Mouse (Mus musculus): ENCODE results near the gene Zfp385c. TPM values are rescaled to one million over a fixed set of nuclear protein-coding genes. Genes with fewer than 3 reads are reported as not detected.

Zfp385c gene
- polyA plus RNA-seq, 2 experiments: not detected

DNA sequence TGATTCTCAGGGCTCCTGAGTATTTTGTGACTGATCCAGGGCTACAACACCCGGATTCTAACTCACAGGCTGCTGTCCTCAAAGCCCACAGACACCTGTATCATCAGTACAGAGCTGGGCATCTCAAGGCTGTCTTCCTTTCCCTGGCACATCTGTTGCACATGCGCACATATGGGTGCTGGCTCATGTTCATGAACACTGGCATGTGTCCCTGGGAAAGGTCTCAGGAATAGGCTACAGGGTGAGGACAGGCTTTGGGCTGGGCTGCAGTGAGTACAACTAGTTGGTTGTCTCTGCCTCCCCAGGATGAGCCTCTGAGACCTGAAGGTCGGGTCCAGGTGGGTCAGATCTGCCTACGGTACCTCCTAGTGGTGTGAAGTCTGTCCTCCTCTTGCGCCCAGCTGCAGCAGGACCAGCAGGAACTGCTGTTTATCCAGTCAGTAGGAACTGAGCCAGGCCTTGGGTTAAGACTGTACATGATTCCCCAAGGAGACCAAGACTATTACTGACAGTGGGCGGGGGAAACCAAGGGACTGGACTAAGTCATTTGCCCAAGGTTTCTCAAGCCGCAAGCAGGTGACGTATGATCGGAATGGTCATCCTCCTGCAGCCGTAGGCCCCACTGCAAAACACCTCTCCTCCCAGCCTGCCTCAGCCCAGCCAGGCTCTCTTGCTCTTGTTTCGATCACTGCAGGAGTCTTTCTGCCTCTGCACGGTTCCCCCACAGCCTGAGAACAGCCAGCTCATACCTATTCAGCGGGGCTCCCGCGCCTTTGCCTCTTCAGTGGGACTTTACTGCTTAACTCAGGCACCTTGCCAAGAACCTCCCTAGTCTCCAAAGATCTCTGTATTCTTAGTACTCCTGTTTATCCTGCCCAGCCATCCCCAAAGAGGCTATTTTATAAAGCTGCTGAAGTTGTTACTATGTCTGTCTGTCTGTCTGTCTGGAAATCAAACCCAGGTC, 48.4 kb downstream of the Zfp385c start:
- no peaks in the 10 kb centered on the region for H3K4me1 ChIP-seq (replicated peaks; ENCODE audit: control insufficient read depth in 2 of 2, insufficient read depth in 2 of 2, low read length in 1 of 2)
- H3K4me2 ChIP-seq (ENCODE audit: low read depth): no peak overlapping the region
- peaks cover 17% of the 10 kb centered on the region for H3K27me3 ChIP-seq (ENCODE audit: control insufficient read depth, insufficient read depth, low read length)
- ATAC-seq (ENCODE audit: insufficient read depth): no peak
- no peak overlapping the region for H3K27ac ChIP-seq
- H3K36me3 ChIP-seq (replicated peaks; ENCODE audit: control insufficient read depth, insufficient read depth, low read depth): no peaks in the 10 kb centered on the region
- no peak overlapping the region for H3K4me3 ChIP-seq (ENCODE audit: insufficient read depth in 1 of 2, low read depth in 2 of 2, low read length in 2 of 2)
- WGBS (ENCODE audit: insufficient replicate concordance): 63% methylated on average over 15 of the region's 15 CpGs
- H3K9ac ChIP-seq (replicated peaks): no peak overlapping the region
- TF ChIP-seq CTCF (IDR thresholded peaks at IDR 0.05; ENCODE audit: low read depth) (no peak), EP300 (IDR thresholded peaks at IDR 0.05; ENCODE audit: low read depth) (no peak)
- H3K9me3 ChIP-seq (ENCODE audit: control insufficient read depth, low read length): no peaks in the 10 kb centered on the region
- DNase-seq (ENCODE audit: low read depth in 3 of 3, low spot score in 3 of 3): no peak

DNA sequence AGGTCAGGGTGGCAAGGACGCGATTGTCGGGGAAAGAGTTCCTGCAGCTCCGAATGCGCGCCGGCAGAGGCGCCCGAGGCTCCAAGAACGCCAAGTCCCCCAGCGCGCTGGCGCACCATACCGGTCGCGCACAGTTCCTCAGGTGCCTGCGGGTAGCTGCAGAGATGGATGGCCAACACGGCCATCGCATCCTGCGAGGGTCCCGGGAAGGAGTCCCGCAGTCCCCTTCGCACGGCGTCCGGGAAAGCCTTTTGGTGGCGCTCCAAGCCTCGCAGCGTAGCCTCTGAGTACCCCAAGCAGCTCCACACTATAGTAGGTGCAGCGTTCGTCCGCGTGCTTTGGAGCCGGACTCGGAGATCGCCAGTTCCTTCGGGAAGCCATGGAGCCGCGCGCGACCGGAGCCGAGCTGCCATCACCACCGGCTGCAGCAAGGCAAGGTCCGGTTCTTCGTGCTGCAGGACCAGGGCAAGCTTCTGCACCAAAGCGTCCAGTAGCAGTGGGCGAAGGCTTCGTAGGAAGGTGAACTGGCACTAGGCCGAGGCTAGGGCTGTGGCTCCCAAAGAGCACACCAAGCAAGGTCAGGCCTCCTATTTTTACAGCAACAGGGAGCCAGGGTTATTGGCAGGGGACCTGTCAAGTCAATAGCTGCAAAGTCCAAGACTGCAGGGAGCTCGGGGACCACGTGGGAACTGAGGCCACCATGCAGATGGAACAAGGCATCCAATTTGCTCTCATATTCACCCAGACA, 51.9 kb downstream of the Zfp385c start:
- 8% methylated on average over 52 of the region's 52 CpGs for WGBS (ENCODE audit: insufficient replicate concordance)
- Histone ChIP-seq H3K9ac (replicated peaks) (no peak overlapping the region), H3K27me3 (ENCODE audit: control insufficient read depth, insufficient read depth, low read length) (peaks cover 17% of the 10 kb centered on the region), H3K27ac (no peak overlapping the region), H3K4me1 (replicated peaks; ENCODE audit: control insufficient read depth in 2 of 2, insufficient read depth in 2 of 2, low read length in 1 of 2) (no peaks in the 10 kb centered on the region), H3K9me3 (ENCODE audit: control insufficient read depth, low read length) (no peaks in the 10 kb centered on the region), H3K36me3 (replicated peaks; ENCODE audit: control insufficient read depth, insufficient read depth, low read depth) (no peaks in the 10 kb centered on the region), H3K4me2 (ENCODE audit: low read depth) (peak overlapping the region; percentile 47), H3K4me3 (ENCODE audit: insufficient read depth in 1 of 2, low read depth in 2 of 2, low read length in 2 of 2) (no peak overlapping the region)
- peak; percentile 54 for TF ChIP-seq CTCF (IDR thresholded peaks at IDR 0.05; ENCODE audit: low read depth)
- no peak for TF ChIP-seq EP300 (IDR thresholded peaks at IDR 0.05; ENCODE audit: low read depth)
- DNase-seq (ENCODE audit: low read depth in 3 of 3, low spot score in 3 of 3) (no peak), ATAC-seq (ENCODE audit: insufficient read depth) (no peak)

DNA sequence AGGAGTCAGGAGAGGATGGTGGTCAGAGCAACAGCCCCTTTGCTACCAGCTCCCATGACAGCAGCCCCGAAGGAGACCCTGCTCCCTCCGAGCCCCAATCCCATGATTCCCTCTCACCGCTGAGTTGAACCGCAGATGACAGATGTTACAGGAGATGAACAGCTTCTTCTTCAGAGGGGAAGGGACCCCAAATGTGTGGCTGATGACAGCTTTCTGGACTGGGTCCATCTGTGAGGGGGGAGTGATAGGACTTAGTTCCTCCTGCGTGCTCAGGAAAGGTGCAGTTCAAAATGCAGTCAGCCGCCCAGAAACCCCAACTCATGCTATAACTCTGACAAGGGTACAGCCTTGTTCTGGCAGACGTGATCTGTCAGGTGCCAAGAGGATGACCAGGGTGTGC, 57.7 kb downstream of the Zfp385c start:
- Histone ChIP-seq H3K27ac (no peak overlapping the region), H3K36me3 (replicated peaks; ENCODE audit: control insufficient read depth, insufficient read depth, low read depth) (no peaks in the 10 kb centered on the region), H3K9ac (replicated peaks) (no peak overlapping the region), H3K4me3 (ENCODE audit: insufficient read depth in 1 of 2, low read depth in 2 of 2, low read length in 2 of 2) (no peak overlapping the region), H3K4me1 (replicated peaks; ENCODE audit: control insufficient read depth in 2 of 2, insufficient read depth in 2 of 2, low read length in 1 of 2) (no peaks in the 10 kb centered on the region), H3K27me3 (ENCODE audit: control insufficient read depth, insufficient read depth, low read length) (peaks cover 3% of the 10 kb centered on the region), H3K4me2 (ENCODE audit: low read depth) (no peak overlapping the region), H3K9me3 (ENCODE audit: control insufficient read depth, low read length) (no peaks in the 10 kb centered on the region)
- WGBS (ENCODE audit: insufficient replicate concordance): 43% methylated on average over 7 of the region's 7 CpGs
- DNase-seq (ENCODE audit: low read depth in 3 of 3, low spot score in 3 of 3) (no peak), ATAC-seq (ENCODE audit: insufficient read depth) (no peak)
- TF ChIP-seq CTCF (IDR thresholded peaks at IDR 0.05; ENCODE audit: low read depth): no peak
- no peak for TF ChIP-seq EP300 (IDR thresholded peaks at IDR 0.05; ENCODE audit: low read depth)

GRCm38 (mm10) chr11:100628862-100629352, 63.3 kb downstream of the Zfp385c start:
- H3K36me3 ChIP-seq (replicated peaks; ENCODE audit: control insufficient read depth, insufficient read depth, low read depth): peaks cover 3% of the 10 kb centered on the region; the same call in 1 of the 2 replicates
- TF ChIP-seq CTCF (IDR thresholded peaks at IDR 0.05; ENCODE audit: low read depth) (no peak), EP300 (IDR thresholded peaks at IDR 0.05; ENCODE audit: low read depth) (no peak)
- peaks cover 1 to 14% of the 10 kb centered on the region in 2 experiments for H3K4me1 ChIP-seq (replicated peaks; ENCODE audit: control insufficient read depth in 2 of 2, insufficient read depth in 2 of 2, low read length in 1 of 2)
- no peak overlapping the region for H3K4me3 ChIP-seq (ENCODE audit: insufficient read depth in 1 of 2, low read depth in 2 of 2, low read length in 2 of 2)
- H3K9ac ChIP-seq (replicated peaks): no peak overlapping the region
- no peak overlapping the region for H3K4me2 ChIP-seq (ENCODE audit: low read depth)
- no peaks in the 10 kb centered on the region for H3K27me3 ChIP-seq (ENCODE audit: control insufficient read depth, insufficient read depth, low read length)
- H3K9me3 ChIP-seq (ENCODE audit: control insufficient read depth, low read length): no peaks in the 10 kb centered on the region
- ATAC-seq (ENCODE audit: insufficient read depth) (no peak), DNase-seq (ENCODE audit: low read depth in 3 of 3, low spot score in 3 of 3) (no peak)
- no peak overlapping the region for H3K27ac ChIP-seq
- 55% methylated on average over 13 of the region's 13 CpGs for WGBS (ENCODE audit: insufficient replicate concordance)

DNA sequence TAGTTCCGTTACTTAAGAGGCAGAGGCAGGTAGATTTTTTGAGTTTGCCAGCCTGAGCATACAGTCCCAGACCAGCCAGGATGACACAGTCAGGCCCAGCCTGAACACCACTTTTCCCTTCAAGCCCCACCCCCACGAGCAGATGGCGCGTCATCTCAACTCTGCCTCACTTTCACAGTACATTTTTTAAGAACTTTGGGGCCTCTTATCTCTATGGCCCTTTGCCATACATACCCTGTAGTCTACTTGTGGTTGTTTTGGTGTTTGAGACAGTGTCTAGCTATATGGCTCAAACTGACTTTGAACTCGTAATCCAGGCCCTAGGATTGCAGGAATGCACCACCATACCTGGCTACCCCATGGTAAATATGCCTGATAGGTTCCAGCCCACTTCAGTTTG, 64.2 kb downstream of the Zfp385c start:
- H3K4me1 ChIP-seq (replicated peaks; ENCODE audit: control insufficient read depth in 2 of 2, insufficient read depth in 2 of 2, low read length in 1 of 2): peaks cover 5 to 17% of the 10 kb centered on the region in 2 experiments
- 46% methylated on average over 5 of the region's 5 CpGs for WGBS (ENCODE audit: insufficient replicate concordance)
- no peak for ATAC-seq (ENCODE audit: insufficient read depth)

More for the DNA sequence above, 64.2 kb downstream of the Zfp385c start:
- Histone ChIP-seq H3K9ac (replicated peaks) (no peak overlapping the region), H3K9me3 (ENCODE audit: control insufficient read depth, low read length) (no peaks in the 10 kb centered on the region), H3K4me3 (ENCODE audit: insufficient read depth in 1 of 2, low read depth in 2 of 2, low read length in 2 of 2) (no peak overlapping the region), H3K27me3 (ENCODE audit: control insufficient read depth, insufficient read depth, low read length) (no peaks in the 10 kb centered on the region), H3K36me3 (replicated peaks; ENCODE audit: control insufficient read depth, insufficient read depth, low read depth) (peaks cover 3% of the 10 kb centered on the region; the same call in 1 of the 2 replicates), H3K27ac (no peak overlapping the region), H3K4me2 (ENCODE audit: low read depth) (no peak overlapping the region)
- no peak for TF ChIP-seq CTCF (IDR thresholded peaks at IDR 0.05; ENCODE audit: low read depth)
- TF ChIP-seq EP300 (IDR thresholded peaks at IDR 0.05; ENCODE audit: low read depth): no peak
- DNase-seq (ENCODE audit: low read depth in 3 of 3, low spot score in 3 of 3): no peak

Data from liver, embryonic 14.5 days (tissue).